13 mouse cellular contexts compared by ENCODE assay signal in the genomic region with DNA sequence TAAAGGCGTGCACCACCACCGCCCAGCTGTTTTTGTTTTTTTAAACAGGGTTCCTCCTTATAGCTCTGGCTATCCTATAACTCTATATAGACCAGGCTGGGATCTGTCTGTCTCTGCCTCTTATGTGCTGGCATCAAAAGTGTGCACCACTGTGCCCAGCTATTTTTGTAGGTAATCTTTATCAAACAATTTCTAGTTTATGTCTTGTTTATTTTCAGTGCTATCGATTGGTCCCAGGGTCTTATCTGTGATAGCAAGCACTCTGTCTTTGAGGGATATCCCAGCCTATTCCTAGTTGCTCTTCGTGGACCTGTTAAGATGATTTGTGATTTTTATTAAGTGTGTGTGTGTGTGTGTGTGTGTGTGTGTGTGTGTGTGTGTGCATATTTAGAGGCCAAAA.
"Had no signal": no experiment of that assay in that cellular context is flagged by ENCODE, and none has a peak within 500 bp of the region (broad histone marks: within the 10 kb centered on the region; RNA-seq: fewer than 3 reads in every experiment).

No protein-coding gene starts in this region.

- H3K9ac ChIP-seq: midbrain, embryonic 13.5 days; neural tube, embryonic 13.5 days; stomach, embryonic 15.5 days had no signal

- H3K4me3 ChIP-seq: limb, embryonic 10.5 days; midbrain, embryonic 13.5 days; myocyte; neural tube, embryonic 13.5 days; stomach, embryonic 15.5 days had no signal

- ATAC-seq: intestine, embryonic 16.5 days; midbrain, embryonic 13.5 days had no signal

- DNase-seq: lung, adult 2 months; lung, postnatal 10 days; right cerebral cortex, postnatal 14 days; thymus, adult 2 months; thymus, postnatal 25 days had no signal

- H3K27me3 ChIP-seq: midbrain, embryonic 13.5 days; neural tube, embryonic 13.5 days; stomach, embryonic 15.5 days had no signal

- H3K4me1 ChIP-seq: limb, embryonic 10.5 days; midbrain, embryonic 13.5 days; neural tube, embryonic 13.5 days; stomach, embryonic 15.5 days had no signal

- H3K9me3 ChIP-seq: limb, embryonic 10.5 days; midbrain, embryonic 13.5 days; neural tube, embryonic 13.5 days; stomach, embryonic 15.5 days had no signal

- H3K27ac ChIP-seq: kidney, postnatal 0 days; limb, embryonic 10.5 days; macrophage; midbrain, embryonic 13.5 days; neural tube, embryonic 13.5 days; stomach, embryonic 15.5 days had no signal

- H3K4me2 ChIP-seq: midbrain, embryonic 13.5 days; neural tube, embryonic 13.5 days; stomach, embryonic 15.5 days had no signal
